Mouse (Mus musculus) midbrain, embryonic 12.5 days (tissue): ENCODE measurements around the gene Gemin7. TPM values are rescaled to one million over a fixed set of nuclear protein-coding genes. Genes with fewer than 3 reads are reported as not detected.

Source experiments
- polyA plus RNA-seq: library from polyadenylated mRNA; unstranded; fragments of >200 nt; fragmentation: Nextera tagmentation; extraction: Ambion mirVana; gene quantifications from 2 replicates; pipeline ENCODE4 v1.2.1, GENCODE M21; 2016

Gene Gemin7
- polyA plus RNA-seq, 1 experiment from 2014 or later: 132 TPM

Other genes starting within 250 kb of the Gemin7 start
- gene Ercc1, start 232.8 kb downstream of the Gemin7 start, polyA plus RNA-seq: 103 and 114 TPM in 2 replicates
- gene Cd3eap, start 218.1 kb downstream of the Gemin7 start, polyA plus RNA-seq: 19.1 and 20.6 TPM in 2 replicates
- 3.6 and 4.1 TPM in 2 replicates for gene Ppp1r13l, start 217.8 kb downstream of the Gemin7 start, polyA plus RNA-seq
- 27.5 and 30.3 TPM in 2 replicates for gene Ercc2, start 195.6 kb downstream of the Gemin7 start, polyA plus RNA-seq
- gene Klc3, start 173.5 kb downstream of the Gemin7 start, polyA plus RNA-seq: 1.1 and 2.7 TPM in 2 replicates
- gene Ckm, start 172.8 kb downstream of the Gemin7 start, polyA plus RNA-seq: 0.12 TPM in 1 of 2 replicates, not detected in the other
- 16.4 and 20.9 TPM in 2 replicates for gene Mark4, start 118.8 kb downstream of the Gemin7 start, polyA plus RNA-seq
- gene Exoc3l2, start 114.3 kb downstream of the Gemin7 start, polyA plus RNA-seq: 0.42 and 0.61 TPM in 2 replicates
- gene Bloc1s3, start 69.2 kb downstream of the Gemin7 start, polyA plus RNA-seq: 4.3 and 5.0 TPM in 2 replicates
- gene Trappc6a, start 69.2 kb downstream of the Gemin7 start, polyA plus RNA-seq: 41.5 and 41.7 TPM in 2 replicates
- 0.06 TPM in 1 of 2 replicates, not detected in the other for gene Nkpd1, start 59.8 kb downstream of the Gemin7 start, polyA plus RNA-seq
- 37.2 and 38.8 TPM in 2 replicates for gene Ppp1r37, start 14.5 kb downstream of the Gemin7 start, polyA plus RNA-seq
- 0.14 and 0.27 TPM in 2 replicates for gene Zfp296, start 308 bp downstream of the Gemin7 start, polyA plus RNA-seq
- 71.7 and 74.3 TPM in 2 replicates for gene Clasrp, start 26.9 kb upstream of the Gemin7 start, polyA plus RNA-seq
- 4.2 and 4.9 TPM in 2 replicates for gene Relb, start 51.8 kb upstream of the Gemin7 start, polyA plus RNA-seq
- gene Clptm1, start 87.4 kb upstream of the Gemin7 start, polyA plus RNA-seq: 103 and 106 TPM in 2 replicates
- 0.45 TPM in 1 of 2 replicates, not detected in the other for gene Apoc2, start 100.3 kb upstream of the Gemin7 start, polyA plus RNA-seq
- gene Gm44805, start 103.8 kb upstream of the Gemin7 start, polyA plus RNA-seq: not detected in 2 replicates
- 0.08 TPM in 1 of 2 replicates, not detected in the other for gene Apoc4, start 103.9 kb upstream of the Gemin7 start, polyA plus RNA-seq
- gene Apoc1, start 115.1 kb upstream of the Gemin7 start, polyA plus RNA-seq: 1.3 and 1.8 TPM in 2 replicates
- 203 and 260 TPM in 2 replicates for gene Apoe, start 121.6 kb upstream of the Gemin7 start, polyA plus RNA-seq
- 148 and 152 TPM in 2 replicates for gene Tomm40, start 137.8 kb upstream of the Gemin7 start, polyA plus RNA-seq
- gene Nectin2, start 172.9 kb upstream of the Gemin7 start, polyA plus RNA-seq: 46.7 and 53.3 TPM in 2 replicates
- gene Bcam, start 193.4 kb upstream of the Gemin7 start, polyA plus RNA-seq: 10.7 and 14.1 TPM in 2 replicates
- 0.27 and 0.36 TPM in 2 replicates for gene Cblc, start 219.2 kb upstream of the Gemin7 start, polyA plus RNA-seq
- 0.52 and 0.64 TPM in 2 replicates for gene Bcl3, start 245.2 kb upstream of the Gemin7 start, polyA plus RNA-seq